Mouse (Mus musculus) erythroblast, adult 5-6 weeks (primary cell): Measurements from ENCODE around the gene Cdh23. TPM values are rescaled to one million over a fixed set of nuclear protein-coding genes. Genes with fewer than 3 reads are reported as not detected.

ENCODE experiments used
- ATAC-seq: replicated peaks from 2 replicates; pipeline ENCODE4 v1.8.0; 2016; ENCODE audit warnings: moderate number of reproducible peaks, mild to moderate bottlenecking, moderate TSS enrichment, inconsistent platforms; ENCODE audit not compliant: poor library complexity, low FRiP score, severe bottlenecking
- total RNA-seq, 2 experiments: library from RNA; stranded (forward) in 1 of 2; stranded (reverse) in 1 of 2; fragments of 150-400 nt in 1 of 2; fragments of 200-764, 138-1000 nt in 1 of 2; gene quantifications; 2 replicates each; pipeline versions ENCODE4 v1.2.3 to v1.2.4; 2015 to 2017; ENCODE audit warnings: low replicate concordance in 2 of 2

The Cdh23 gene
- total RNA-seq, 2 experiments from 2014 or later, result 0.26 TPM; not detected in 1

DNA sequence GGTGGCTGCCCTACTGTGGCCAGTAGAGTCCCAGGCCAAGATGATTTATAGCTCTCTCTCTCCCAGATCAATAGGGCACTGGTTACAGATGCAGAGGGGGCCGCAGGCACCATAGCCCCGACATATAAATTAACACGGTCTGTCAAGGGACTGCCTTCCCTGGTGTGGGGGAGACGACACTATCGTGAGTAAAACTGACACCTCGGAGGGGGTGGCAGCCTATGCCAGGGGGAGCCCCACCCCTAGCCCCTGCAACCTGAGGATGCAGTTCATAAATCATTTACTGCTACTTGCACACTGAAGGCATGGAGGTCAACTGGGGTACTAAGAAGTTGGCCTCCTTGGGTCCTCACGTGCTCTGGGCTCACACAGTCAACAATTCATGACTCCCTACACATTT, 106.0 kb downstream of the Cdh23 start:
- no peak for ATAC-seq

DNA sequence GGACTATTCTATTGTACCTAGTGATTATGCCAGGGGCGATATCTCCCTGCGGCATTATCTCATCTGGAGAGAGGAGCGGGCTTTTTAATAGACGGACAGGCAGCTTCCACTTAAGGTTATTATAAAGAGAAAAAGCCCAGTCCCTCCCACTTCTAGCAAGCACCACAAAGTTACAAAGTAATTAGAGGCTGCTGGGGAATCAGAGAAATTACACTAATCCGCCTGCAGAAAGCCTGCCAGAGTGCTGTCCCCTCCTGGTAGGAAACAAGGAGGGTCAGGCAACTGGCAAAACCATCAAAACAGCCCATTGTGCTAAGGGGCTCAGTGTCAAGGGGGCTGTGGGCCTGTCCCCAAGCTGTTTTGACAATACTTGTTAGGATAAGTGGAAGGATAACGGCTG, 110.6 kb downstream of the Cdh23 start:
- ATAC-seq, result no peak

DNA sequence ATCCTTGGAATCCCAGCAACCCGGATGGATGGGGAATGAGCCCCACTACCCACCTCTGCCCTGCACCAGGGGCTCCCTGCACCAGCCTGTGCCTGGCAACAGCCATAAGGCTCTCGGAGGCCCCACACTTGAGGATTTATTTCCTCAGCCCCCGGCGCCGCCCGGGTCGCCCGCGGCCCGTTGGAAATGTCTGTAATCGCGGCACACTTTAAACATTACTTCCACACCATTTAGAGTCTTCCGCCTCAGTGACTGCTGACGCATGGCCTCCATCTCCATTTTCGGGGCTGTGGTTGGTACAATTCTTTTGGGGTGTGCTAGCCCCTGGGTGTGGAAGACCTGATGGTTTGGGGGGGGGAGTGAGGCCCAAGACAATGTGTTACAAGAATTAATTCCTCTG, 113.3 kb downstream of the Cdh23 start:
- no peak for ATAC-seq

DNA sequence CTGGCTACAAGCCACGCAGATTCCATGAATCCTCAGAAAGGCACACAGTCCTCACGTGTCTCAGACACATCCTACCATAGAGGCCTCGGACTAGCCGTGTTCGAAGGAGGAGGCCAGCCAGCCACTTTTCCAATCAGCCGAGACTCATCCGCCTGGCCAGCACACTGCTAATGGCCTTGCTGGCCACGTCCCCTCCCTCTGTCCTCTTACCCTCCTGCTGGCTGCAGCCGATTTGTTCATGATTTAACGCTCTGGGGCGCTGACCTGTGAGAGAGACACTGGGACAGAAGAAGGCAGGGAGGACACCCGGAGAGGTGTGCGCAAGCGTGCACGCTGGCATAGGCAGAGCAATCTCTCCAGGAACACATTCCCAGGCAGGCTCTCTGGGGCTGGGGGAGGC, 115.6 kb downstream of the Cdh23 start:
- no peak for ATAC-seq

DNA sequence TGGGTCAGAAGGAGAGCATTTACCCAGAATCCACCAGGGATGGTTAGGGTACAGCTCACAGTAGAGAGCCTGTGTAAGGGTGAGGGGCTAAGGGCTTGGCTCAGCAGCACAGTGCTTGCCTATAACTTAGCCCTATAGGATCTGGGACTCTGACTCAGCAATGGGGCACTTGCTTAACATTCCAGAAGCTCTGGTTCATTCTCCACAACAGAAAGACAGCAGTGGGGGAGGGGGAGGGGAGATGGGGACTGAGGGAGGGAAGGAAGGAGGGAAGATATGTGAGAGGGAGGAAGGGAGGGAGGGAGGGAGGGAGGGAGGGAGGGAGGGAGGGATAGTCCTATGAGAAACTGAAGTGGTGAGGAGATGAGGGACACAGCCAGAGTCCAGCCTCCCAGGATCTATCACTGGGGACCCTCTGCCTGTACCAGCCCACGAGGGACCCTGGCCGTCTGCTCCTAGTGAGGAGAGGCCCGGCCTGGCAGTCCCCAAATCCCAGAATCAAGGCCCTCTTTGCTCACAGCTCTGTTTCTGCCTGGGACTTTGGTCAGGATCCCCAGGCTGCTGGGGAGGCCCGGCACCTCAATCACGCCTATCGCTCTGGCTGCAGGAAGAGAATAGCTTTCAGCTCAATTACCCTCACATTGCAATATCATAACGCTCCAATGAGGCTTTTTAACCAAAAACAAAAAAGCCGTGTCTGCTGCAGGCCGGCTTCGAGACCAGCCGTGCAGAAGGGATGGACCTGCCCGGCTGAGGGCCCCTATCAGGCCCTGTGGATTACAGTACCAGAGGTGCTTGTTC, 117.4 kb downstream of the Cdh23 start:
- ATAC-seq, result 0 out of 2 replicates have a peak, but pooled peaks have one; percentile 7

DNA sequence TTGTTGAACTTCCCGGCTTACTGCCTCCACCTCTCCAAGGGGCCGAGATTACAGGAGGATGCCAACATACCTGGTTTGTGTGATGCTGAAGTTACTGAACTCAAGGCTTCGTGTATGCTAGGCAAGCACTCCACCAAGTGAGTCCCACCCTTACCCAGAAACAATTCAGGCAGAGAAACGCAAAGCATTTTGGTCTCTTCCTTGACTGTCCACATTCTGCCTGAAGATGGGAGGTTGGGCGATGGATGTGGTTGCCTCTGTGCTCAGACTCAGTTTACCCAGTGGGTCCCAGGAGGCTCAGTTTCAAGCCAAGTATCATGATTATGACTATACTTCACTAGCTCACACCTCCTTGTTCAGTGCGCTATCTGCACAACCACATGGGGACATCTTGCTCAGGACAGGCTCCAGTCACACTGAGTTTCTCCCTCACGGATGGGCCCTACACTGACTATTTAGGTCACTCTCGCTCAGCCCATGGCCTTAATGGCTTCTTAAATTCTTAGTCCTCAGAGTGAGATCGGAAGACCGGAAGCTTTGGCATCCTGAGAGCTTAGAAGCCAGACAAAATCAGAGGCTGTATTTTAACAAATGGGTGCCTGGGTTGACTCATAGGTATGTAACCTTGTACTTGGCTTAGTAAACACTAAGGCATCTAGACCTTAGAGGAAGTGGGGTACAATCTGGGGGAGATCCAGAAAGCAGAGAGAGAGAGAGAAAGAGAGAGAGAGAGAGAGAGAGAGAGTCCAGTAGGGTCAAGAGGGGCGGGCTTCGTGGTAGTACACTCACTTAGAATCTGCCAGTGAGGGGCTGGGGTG, 118.2 kb downstream of the Cdh23 start:
- peak; percentile 75 for ATAC-seq

DNA sequence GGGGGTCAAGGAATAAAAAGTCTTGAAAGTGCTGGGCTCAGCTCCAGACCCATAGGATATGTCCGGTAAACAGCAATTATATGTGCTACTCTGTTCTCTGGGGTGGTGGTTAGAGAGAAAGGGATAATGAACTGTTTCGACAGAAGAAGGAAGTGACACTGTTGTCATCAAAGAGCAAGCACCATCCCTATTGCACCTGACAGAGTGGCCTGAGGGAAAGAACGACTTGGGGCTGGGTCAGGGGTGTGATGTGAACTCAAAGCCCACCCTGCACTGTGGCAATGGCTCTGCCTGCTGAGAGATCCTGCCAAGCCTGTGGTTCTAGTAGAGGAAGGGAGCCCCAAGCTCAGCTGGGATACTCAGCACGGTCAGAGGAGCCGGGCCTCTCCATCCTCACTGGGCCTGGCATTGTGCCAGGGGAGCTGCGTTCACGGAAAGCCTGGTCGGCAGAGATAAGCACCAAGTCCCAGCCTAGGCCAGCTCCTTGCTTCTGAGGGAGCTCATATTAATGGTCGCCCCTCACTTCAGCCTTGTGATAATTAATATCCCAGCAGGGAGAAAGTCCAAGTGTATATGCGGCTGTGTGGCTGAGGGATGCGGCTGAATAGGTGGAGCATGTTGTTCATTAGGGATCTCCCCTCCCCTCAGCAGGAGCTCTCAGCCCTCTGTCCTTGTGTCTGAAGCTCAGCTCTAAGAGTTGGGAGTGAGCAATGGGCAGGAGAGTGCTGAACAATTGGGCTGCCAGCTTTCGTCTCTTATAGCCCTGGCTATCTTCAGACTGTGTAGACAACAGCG, 119.0 kb downstream of the Cdh23 start:
- peak; percentile 75 for ATAC-seq

DNA sequence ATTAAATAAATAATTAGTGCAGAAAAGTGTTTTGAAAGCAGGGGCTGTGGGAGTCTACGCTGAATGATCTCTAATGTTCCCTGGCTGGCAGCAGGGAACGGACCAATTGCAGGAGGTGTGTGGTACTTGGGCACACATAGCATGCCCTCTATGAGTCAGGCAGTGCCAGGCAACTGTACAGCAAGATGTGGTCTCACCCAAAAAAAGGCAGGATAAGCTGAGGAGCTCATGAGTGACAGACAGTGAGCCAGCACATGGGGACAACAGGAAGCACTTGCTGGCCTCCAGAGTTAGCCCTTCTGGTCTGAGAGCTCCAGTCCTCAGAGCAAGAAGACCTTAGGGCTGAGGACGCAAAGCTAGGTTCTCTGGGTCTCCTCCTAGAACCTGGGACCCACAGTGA, 121.4 kb downstream of the Cdh23 start:
- no peak for ATAC-seq

DNA sequence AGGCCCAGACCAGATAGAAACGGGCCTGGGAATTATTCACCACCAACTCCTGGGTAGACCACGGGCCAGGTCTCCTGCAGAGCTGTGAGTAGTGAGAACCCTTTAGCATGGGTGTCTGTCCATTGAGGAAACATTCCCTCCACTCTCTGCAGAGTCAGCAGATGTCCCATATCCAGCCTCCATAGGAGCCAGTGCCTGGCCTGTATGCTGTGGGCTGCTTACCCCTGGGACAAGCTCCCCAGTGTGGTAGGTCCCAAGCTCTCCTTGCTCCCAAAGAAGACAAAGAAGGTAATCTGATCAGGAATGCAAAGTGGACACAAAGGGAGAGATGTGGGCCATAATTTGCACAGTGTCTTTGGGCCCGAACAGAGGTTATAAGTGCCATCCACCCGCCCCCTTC, 124.8 kb downstream of the Cdh23 start:
- ATAC-seq, result no peak

DNA sequence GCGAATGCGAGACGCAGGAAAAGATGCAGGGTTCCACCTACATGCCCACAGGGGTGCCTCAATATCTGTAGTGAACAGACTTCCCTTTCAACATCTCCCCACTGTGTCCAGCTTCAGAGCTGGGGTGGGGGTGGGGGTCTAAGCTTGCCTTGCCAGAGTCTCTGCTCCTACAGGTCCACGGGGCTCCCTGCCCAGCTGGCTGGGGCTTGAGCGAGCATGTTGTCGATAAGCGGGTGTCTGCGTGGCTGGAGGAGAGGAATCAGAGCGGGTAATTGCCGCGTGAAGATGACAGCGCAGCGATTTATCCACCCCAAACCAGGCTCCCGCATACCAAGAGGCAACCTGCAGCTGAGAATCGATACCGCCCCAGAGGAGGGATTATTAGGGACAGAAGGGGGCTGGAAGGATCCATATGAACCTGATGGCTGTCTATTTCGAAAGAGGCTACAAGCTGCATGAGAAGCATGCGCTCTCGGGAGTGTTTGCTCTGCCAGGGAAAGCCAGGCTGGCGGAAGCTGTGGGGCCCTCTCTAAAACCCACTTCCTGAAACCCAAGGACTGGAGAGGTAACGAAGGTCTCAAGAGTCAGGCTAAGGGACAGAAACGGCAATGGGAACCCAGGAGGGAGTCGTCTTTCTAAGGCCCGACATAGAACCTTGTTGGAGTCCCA, 129.8 kb downstream of the Cdh23 start:
- no peak for ATAC-seq

DNA sequence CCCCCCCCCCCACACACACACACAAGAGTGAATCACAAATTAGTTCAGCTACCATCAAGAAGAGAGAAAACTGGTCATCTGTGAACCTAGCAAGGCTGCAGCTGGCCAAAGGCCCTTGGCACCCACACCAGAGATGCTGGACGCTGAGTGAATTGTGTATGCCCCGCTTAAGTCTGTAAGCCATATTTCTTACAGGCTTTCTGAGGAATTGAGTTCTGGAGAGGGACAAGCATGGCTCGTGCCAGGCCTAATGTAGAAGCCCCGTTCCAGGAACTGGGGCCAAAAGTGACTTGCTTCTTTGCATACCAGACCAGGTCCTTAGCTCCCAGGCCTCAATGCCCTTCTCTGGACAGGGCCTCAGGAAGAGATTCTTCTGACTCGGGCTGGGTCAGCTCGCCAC, 132.2 kb downstream of the Cdh23 start:
- no peak for ATAC-seq

DNA sequence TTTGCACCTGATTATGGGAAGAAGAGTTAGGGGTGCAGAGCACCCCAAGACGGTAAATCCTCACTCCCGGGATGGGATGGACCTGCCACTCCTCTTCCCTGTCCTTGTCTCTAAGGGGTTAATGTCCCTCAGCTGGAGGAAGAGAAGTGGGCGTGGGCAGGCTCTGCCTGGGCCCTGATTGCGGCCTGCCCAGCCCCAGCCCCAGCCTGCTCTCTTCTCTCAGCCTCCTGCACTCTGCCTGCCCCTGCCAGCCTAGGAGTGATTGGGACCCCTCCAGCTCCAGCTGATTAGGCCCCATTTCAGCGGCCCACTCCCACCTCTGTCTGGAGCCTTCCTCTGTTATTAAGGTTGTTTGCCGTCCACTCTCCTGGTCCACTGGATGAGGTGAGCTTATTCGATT, 133.3 kb downstream of the Cdh23 start:
- ATAC-seq, result no peak

DNA sequence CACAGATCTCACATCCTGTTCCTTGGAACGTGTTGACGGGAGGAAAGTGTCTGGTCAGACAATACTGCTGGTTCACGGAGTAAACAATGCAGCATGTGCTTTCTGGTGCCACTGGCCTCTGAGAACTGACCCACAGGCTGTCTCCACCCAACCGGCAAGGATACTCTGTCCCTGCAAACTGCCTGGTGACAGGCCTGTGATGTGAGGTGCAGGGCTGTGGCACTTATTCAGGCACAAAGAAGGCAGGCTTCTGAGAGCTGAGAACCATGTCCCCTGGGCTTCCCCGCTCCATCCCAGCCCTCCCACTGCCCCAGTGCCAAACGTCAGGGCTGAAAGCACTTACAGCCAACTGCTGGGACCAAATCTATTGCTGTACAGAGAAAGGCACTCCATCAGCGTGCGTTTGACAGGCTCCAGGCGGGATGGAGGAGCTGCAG, 137.8 kb downstream of the Cdh23 start:
- no peak for ATAC-seq

DNA sequence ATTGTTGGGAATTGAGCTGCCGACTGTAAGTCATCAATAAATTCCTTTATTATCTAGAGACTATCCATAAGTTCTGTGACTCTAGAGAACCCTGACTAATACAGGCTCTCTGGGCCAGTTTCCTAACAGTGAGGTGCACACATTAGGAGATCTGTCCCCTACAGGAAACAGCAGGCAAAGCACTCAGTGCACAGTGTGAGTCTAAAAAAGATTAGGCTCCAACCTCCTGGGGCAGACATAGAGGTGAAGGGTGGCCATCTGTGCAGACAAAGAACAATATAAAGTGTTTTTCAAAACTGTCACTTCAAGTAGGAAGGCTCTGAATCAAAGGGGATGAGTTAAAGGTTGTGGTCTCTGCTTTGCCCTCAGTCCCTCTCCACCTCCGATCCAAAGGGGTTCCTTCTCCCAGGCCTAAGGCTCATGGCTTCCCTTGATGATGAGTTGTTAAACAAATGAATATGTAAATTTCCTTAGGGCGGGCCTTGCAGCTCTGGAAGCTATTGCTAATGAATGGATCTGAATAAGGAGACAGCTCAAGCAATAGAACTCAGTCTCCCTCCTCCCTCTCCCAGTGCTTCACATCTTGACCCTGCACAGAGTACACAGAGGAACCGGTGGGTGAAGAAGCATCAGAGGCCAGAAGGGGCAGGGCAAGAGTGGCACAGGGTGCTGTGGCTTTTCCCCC, 143.2 kb downstream of the Cdh23 start:
- ATAC-seq, result no peak

DNA sequence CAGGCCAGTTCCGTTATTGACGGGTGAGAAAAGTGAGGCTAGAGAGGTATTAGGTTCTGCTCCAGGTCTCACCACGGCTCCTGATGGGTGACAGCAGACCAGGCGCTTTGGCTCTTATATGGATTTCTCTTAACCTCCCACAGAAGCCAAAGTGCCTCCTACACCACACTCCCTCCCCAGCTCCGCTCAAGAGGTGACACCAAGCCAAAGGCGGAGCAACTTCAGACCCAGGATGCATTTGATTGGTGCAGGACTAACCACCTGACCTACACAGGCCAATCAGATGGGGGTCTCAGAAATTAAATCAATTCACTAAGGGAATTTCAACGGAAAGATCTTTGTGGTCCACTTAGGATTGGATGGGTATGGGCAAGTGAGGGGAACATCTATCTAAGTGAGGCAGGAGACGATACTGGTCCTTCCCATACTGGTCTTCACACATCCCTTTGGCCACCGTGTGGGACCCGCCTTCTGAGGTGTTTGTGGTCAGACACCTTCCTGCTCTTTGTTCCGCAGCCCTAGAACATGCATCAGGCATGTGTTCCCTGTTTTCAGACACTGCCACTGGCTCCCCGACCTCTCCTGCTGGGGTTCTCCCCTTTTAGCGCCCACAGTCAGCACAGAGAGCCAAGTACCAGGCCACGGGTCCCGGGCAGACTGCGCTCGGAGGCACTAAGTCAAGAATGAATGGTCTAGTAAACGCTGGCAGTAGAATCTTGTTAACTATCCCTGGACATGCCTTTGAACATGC, 157.0 kb downstream of the Cdh23 start:
- ATAC-seq, result 0 out of 2 replicates have a peak, but pooled peaks have one; percentile 37

DNA sequence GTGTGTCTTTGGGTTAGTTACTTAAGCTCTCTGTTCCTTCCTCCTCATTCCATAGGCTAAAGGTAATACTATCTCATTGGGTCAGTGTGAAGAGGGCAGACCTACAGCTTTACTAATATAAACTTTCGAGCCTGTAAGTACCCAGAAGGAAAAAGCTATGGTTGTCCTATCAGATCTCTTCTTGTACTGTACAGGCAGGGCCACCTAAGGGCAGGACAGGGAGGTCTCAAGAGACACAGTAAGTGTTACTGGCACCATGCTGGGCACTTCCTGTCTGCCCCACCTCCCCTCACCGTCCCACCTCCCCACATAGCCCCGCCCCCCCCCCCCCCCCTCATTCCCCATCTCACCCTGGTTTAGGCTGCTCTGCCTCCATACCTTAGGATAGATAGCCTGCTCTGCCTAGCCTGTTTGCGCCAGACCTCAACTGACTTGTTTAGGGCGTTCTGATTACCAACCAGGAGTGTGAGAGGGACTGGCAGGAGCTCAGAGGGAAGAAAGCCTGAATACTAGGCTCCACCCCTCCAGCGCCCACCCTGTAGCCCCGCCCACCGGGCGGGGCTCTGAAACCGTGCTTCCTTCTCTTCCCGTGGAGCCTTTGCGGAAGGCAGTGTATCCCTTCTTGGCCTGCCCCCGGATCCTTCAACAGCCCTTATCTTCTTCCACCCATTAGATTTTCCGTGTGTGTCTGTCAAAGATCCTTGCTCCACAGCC, 160.0 kb downstream of the Cdh23 start:
- ATAC-seq, result no peak

DNA sequence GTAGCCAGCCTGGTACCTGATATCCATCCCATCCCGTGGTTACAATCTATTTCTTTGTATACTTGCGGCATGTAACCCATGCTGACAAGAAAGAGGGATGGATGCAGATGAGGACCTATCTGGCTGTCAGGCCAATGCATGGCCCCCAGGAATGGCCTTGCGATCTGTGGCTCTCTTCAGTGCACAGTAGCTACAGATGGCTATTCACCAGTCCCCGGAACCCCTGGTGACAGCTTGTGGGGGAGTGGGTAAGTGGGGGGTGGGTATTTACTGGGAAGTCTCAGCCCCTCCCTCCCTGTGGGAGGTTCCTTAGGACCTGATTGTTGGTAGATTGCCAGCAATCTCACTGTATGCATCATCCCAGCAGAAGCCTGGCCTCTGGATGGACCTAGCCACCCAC, 163.8 kb downstream of the Cdh23 start:
- no peak for ATAC-seq

DNA sequence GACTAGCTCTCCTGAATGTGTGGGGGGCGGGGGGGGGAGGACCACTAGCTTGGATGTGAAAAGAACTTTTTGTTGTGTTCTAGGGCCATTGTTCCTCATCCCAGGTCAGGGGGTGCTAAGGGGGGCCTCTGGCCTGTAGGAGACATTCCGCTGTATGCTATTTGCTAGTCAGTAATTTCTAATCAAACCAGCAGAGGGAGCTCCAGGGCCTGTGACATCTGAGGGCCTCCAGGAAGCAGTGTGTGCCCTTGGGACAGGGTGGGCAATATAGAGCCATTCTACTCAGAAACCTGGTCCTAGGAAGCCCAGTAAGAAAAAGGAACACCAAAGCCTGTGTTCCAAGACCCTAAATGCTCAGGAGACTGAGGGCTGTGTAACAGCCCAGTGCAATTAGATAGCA, 164.9 kb downstream of the Cdh23 start:
- ATAC-seq, result peak; percentile 77
